Mouse (Mus musculus) intestine, embryonic 14.5 days (tissue): ENCODE results near the gene Klhl34. TPM values are rescaled to one million over a fixed set of nuclear protein-coding genes. Genes with fewer than 3 reads are reported as not detected.

Experiments used
- ATAC-seq: fragments of 200-750 bp; cut with Nextera tagmentation; replicated peaks from 2 replicates; pipeline ENCODE4 v1.8.0; 2017; ENCODE audit warnings: low read depth, moderate number of reproducible peaks, moderate TSS enrichment, moderate library complexity; ENCODE audit not compliant: low FRiP score, low TSS enrichment
- DNase-seq: peaks from one replicate; pipeline ENCODE4 v3.0.0-alpha.2; 2018; ENCODE audit warnings: low spot score
- H3K27ac ChIP-seq: fragments of 300-500 bp; sonication (generic); 2 replicates; pipeline ENCODE4 v1.5.1; 2014; ENCODE audit warnings: low read depth, mild to moderate bottlenecking, control low read depth
- H3K27me3 ChIP-seq: fragments of 300-500 bp; sonication (generic); replicated peaks from 2 replicates; pipeline ENCODE4 v1.6.1; 2014; ENCODE audit warnings: low read length, control low read depth; ENCODE audit not compliant: control insufficient read depth, insufficient read depth
- H3K36me3 ChIP-seq: fragments of 300-500 bp; sonication (generic); 2 replicates; pipeline ENCODE4 v1.6.1; 2014; ENCODE audit warnings: low read length, control low read depth; ENCODE audit not compliant: control insufficient read depth, insufficient read depth
- H3K4me1 ChIP-seq: fragments of 300-500 bp; sonication (generic); replicated peaks from 2 replicates; pipeline ENCODE4 v1.6.1; 2014; ENCODE audit warnings: low read length, control low read depth, mixed read lengths; ENCODE audit not compliant: control insufficient read depth, insufficient read depth
- H3K4me2 ChIP-seq: fragments of 300-500 bp; sonication (generic); 2 replicates; pipeline ENCODE4 v1.6.1; 2014; ENCODE audit warnings: low read length
- H3K4me3 ChIP-seq: fragments of 300-500 bp; sonication (generic); 2 replicates; pipeline ENCODE4 v1.5.1; 2014; ENCODE audit warnings: low read depth, low read length, control low read depth, mixed read lengths
- H3K9ac ChIP-seq: fragments of 300-500 bp; sonication (generic); 2 replicates; pipeline ENCODE4 v1.6.1; 2014; ENCODE audit warnings: mild to moderate bottlenecking, low read length
- H3K9me3 ChIP-seq: fragments of 300-500 bp; sonication (generic); 2 replicates; pipeline ENCODE4 v1.6.1; 2016; ENCODE audit warnings: low read length, control low read depth; ENCODE audit not compliant: control insufficient read depth
- WGBS: fragments of 180-500 bp; shearing (Covaris S2); extraction: QIAGEN DNeasy Blood & Tissue Kit; methylation state at CpG from one replicate; pipeline ENCODE4 v1.1.7; 2014; 5-methylcytosine and 5-hydroxymethylcytosine counted together
- polyA plus RNA-seq: library from polyadenylated mRNA; unstranded; fragments of >200 nt; fragmentation: Nextera tagmentation; extraction: Ambion mirVana; gene quantifications from 2 replicates; pipeline ENCODE4 v1.2.1, GENCODE M21; 2014

Klhl34 gene
- 0.27 and 0.36 TPM in 2 replicates for polyA plus RNA-seq

GRCm38 (mm10) chrX:157818207-157818920, at the start of gene Klhl34:
TSS of gene Klhl34 (plus strand) at chrX:157818435.
- no peak within 1 kb of the TSS for H3K9ac ChIP-seq
- no peaks in the 10 kb centered on the region for H3K4me1 ChIP-seq

GRCm38 (mm10) chrX:157801669-157802068, 16.6 kb upstream of the Klhl34 start:
- H3K4me2 ChIP-seq = no peak overlapping the region
- H3K4me3 ChIP-seq = no peak overlapping the region
- H3K9me3 ChIP-seq = no peaks in the 10 kb centered on the region
- ATAC-seq = no peak
- no peaks in the 10 kb centered on the region for H3K27me3 ChIP-seq
- 94% methylated on average over 2 of the region's 2 CpGs for WGBS
- H3K36me3 ChIP-seq = no peaks in the 10 kb centered on the region
- no peaks in the 10 kb centered on the region for H3K4me1 ChIP-seq
- H3K27ac ChIP-seq = no peak overlapping the region
- H3K9ac ChIP-seq = no peak overlapping the region
- no peak for DNase-seq

More at GRCm38 (mm10) chrX:157818207-157818920, at the start of gene Klhl34:
- Histone ChIP-seq H3K9me3 (no peaks in the 10 kb centered on the region), H3K4me2 (peak within 1 kb of the TSS; percentile 52), H3K27me3 (peaks cover 4% of the 10 kb centered on the region; the same call in 1 of the 2 replicates), H3K4me3 (peak within 1 kb of the TSS; percentile 13), H3K36me3 (no peaks in the 10 kb centered on the region), H3K27ac (no peak within 1 kb of the TSS)
- 43% methylated on average over 28 of the region's 28 CpGs for WGBS
- ATAC-seq = no peak
- DNase-seq = peak; percentile 53

- H3K9me3 ChIP-seq = no peaks in the 10 kb centered on the region
- no peaks in the 10 kb centered on the region for H3K36me3 ChIP-seq
- H3K4me3 ChIP-seq = no peak overlapping the region
- no peak overlapping the region for H3K27ac ChIP-seq
- DNase-seq = no peak
- 81% methylated on average over 1 of the region's 1 CpGs for WGBS
- no peaks in the 10 kb centered on the region for H3K4me1 ChIP-seq
- H3K9ac ChIP-seq = no peak overlapping the region
- no peak for ATAC-seq
- H3K27me3 ChIP-seq = no peaks in the 10 kb centered on the region
- no peak overlapping the region for H3K4me2 ChIP-seq
Observed at GRCm38 (mm10) chrX:157809721-157810120, 8.5 kb upstream of the Klhl34 start.

GRCm38 (mm10) chrX:157817571-157818206, 546 bp upstream of the Klhl34 start:
- H3K36me3 ChIP-seq = no peaks in the 10 kb centered on the region
- WGBS = 15% methylated on average over 31 of the region's 31 CpGs
- H3K27me3 ChIP-seq = peaks cover 4% of the 10 kb centered on the region; the same call in 1 of the 2 replicates
- peak overlapping the region; percentile 13 for H3K4me3 ChIP-seq
- ATAC-seq (peak; percentile 72), DNase-seq (peak; percentile 52)
- no peaks in the 10 kb centered on the region for H3K4me1 ChIP-seq
- H3K9ac ChIP-seq = no peak overlapping the region
- no peaks in the 10 kb centered on the region for H3K9me3 ChIP-seq
- peak overlapping the region; percentile 52 for H3K4me2 ChIP-seq
- H3K27ac ChIP-seq = no peak overlapping the region

- no peaks in the 10 kb centered on the region for H3K9me3 ChIP-seq
- no peak overlapping the region for H3K4me3 ChIP-seq
- H3K36me3 ChIP-seq = no peaks in the 10 kb centered on the region
- H3K4me2 ChIP-seq = no peak overlapping the region
- ATAC-seq = no peak
- peaks cover 4% of the 10 kb centered on the region; the same call in 1 of the 2 replicates for H3K27me3 ChIP-seq
- H3K4me1 ChIP-seq = no peaks in the 10 kb centered on the region
- no peak overlapping the region for H3K9ac ChIP-seq
- no peak for DNase-seq
- WGBS = 87% methylated on average over 13 of the region's 13 CpGs
- no peak overlapping the region for H3K27ac ChIP-seq
Observed at GRCm38 (mm10) chrX:157818921-157819260, 656 bp downstream of the Klhl34 start.

- no peak overlapping the region for H3K9ac ChIP-seq
- ATAC-seq = no peak
- 77% methylated on average over 4 of the region's 4 CpGs for WGBS
Observed at GRCm38 (mm10) chrX:157829983-157830382, 11.7 kb downstream of the Klhl34 start.

More at GRCm38 (mm10) chrX:157829983-157830382, 11.7 kb downstream of the Klhl34 start:
- no peaks in the 10 kb centered on the region for H3K27me3 ChIP-seq
- no peak overlapping the region for H3K4me2 ChIP-seq
- no peak overlapping the region for H3K4me3 ChIP-seq
- no peak for DNase-seq
- H3K4me1 ChIP-seq = no peaks in the 10 kb centered on the region
- H3K27ac ChIP-seq = no peak overlapping the region
- H3K36me3 ChIP-seq = no peaks in the 10 kb centered on the region
- no peaks in the 10 kb centered on the region for H3K9me3 ChIP-seq

Other genes starting within 250 kb of the Klhl34 start
- gene Yy2, start 249.4 kb upstream of the Klhl34 start, polyA plus RNA-seq = 3.6 and 4.3 TPM in 2 replicates
- 23.8 and 25.5 TPM in 2 replicates for gene Mbtps2, start 219.7 kb upstream of the Klhl34 start, polyA plus RNA-seq
- gene Smpx, start 119.5 kb upstream of the Klhl34 start, polyA plus RNA-seq = 0.45 and 0.65 TPM in 2 replicates
- gene Cnksr2, start 224.9 kb downstream of the Klhl34 start, polyA plus RNA-seq = 0.89 and 1.1 TPM in 2 replicates